Mouse (Mus musculus): ENCODE results near the gene Bag5.

DNA sequence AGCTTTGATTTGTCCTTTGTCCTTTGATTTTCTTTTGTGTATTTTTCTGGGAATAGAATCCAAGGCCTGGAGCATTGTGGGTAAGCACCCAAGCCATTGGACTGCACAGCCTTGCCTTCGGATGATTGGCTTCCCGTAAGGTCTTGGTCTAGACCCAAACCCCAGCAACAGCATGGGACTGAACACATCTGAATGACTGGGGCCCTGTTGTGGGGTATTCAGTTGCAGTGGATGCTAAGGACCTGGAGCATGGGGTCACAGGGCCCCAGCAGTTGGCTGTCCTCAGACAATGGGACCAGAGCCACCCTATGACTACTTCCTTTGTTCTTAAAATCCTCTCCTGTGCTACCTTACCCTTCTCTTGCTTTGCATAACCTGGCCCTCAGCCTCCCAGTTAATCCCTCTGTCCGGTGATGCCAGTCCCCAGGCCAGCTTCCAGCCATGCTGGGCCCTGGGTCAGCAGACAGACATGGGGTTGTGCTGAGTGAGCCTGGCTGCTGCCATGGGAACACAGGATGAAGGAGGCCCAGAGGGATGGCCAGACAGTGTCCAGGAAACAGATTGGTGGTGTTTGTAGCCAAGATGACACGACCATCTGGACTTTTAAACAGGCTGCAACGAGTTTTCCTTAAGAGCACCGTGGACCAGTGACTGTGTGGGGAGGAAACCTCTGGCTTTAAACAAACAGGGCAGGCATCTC is 11.7 kb upstream of the Bag5 start:
- TF ChIP-seq CTCF (IDR thresholded peaks at IDR 0.05) = no peak
- TF ChIP-seq EP300 (IDR thresholded peaks at IDR 0.05; ENCODE audit: insufficient read depth, low read depth, low read length) = peak; percentile 85
- TF ChIP-seq POLR2A (IDR thresholded peaks at IDR 0.05; ENCODE audit: insufficient read depth, low read depth, low read length) = peak; percentile 71
